Mouse (Mus musculus) kidney, adult 2 months (tissue): ENCODE measurements around the gene Lclat1.

Source experiments
- CTCF ChIP-seq: fragments of 200-500 bp; conservative IDR thresholded peaks from 2 replicates; pipeline ENCODE4 v1.5.1; 2011; ENCODE audit warnings: low read depth, mild to moderate bottlenecking, control low read depth, low read length, moderate library complexity, mixed read lengths; ENCODE audit not compliant: insufficient read depth, insufficient read length
- POLR2A ChIP-seq: fragments of 200-500 bp; IDR thresholded peaks from one replicate; pipeline ENCODE4 v1.6.1; 2011; ENCODE audit warnings: low read depth, low read length, control low read depth

GRCm38 (mm10) chr17:73156606-73157005 is 48.8 kb downstream of the Lclat1 start:
- TF ChIP-seq CTCF = no peak
- no peak for TF ChIP-seq POLR2A
